Comparison of ENCODE assay signal across 20 mouse cellular contexts in genomic region chr6:125561521-125561920, GRCm38 (mm10). TPM values are rescaled to one million over a fixed set of nuclear protein-coding genes. Genes with fewer than 3 reads are reported as not detected.
DNase-seq lines count a peak whose midpoint lies in the region; ATAC-seq and TF ChIP-seq lines count a peak whose summit lies in the region.
"Had no signal": no experiment of that assay in that cellular context is flagged by ENCODE, and none has a peak within 500 bp of the region (broad histone marks: within the 10 kb centered on the region; RNA-seq: fewer than 3 reads in every experiment).

No protein-coding gene starts in this region.

- peak; percentile 13 to 17 for DNase-seq in left cerebral cortex, postnatal 14 days (ENCODE audit: low spot score in 2 of 2)
- DNase-seq in left cerebral cortex, adult 8-10 months (ENCODE audit: low spot score in 2 of 2): no peak
- DNase-seq in brain, adult 2 months (ENCODE audit: low read depth, low spot score): peak; percentile 53
- DNase-seq in liver, embryonic 14.5 days (ENCODE audit: low read depth in 3 of 3, low spot score in 3 of 3): no peak
- DNase-seq in heart, embryonic 10.5 days (ENCODE audit: low spot score): no peak
- DNase-seq: adrenal gland, adult 8-10 months; adrenal gland, postnatal 36 days; cerebellum, adult 11-12 months; cerebellum, adult 9-10 months; cerebellum, postnatal 25 days; gastrocnemius, adult 2 months; gastrocnemius, postnatal 25 days; heart, postnatal 10 days; heart, postnatal 4 days had no signal

- 83% methylated on average over 2 of the region's 2 CpGs for WGBS in liver, embryonic 14.5 days (ENCODE audit: insufficient replicate concordance)
- WGBS in heart, embryonic 10.5 days: 83% methylated on average over 2 of the region's 2 CpGs
- 81% methylated on average over 2 of the region's 2 CpGs for WGBS in midbrain, embryonic 16.5 days

- no peak for ATAC-seq in megakaryocyte, adult 5-6 weeks (ENCODE audit: poor library complexity, severe bottlenecking)
- no peak for ATAC-seq in liver, embryonic 14.5 days (ENCODE audit: insufficient read depth)
- no peak for ATAC-seq in midbrain, embryonic 16.5 days
- ATAC-seq: forebrain, embryonic 16.5 days had no signal

- peak overlapping the region; percentile 63 for H3K27ac ChIP-seq in liver, embryonic 14.5 days
- no peak overlapping the region for H3K27ac ChIP-seq in heart, embryonic 10.5 days
- H3K27ac ChIP-seq in midbrain, embryonic 16.5 days (ENCODE audit: low read length): no peak overlapping the region
- H3K27ac ChIP-seq: embryonic facial prominence, embryonic 12.5 days; gastrocnemius, adult 2 months; hindbrain, embryonic 12.5 days had no signal

- peak overlapping the region; percentile 72 for H3K4me3 ChIP-seq in megakaryocyte, embryonic 14.5 days (replicated peaks)
- no peak overlapping the region for H3K4me3 ChIP-seq in liver, embryonic 14.5 days (ENCODE audit: insufficient read depth in 1 of 2, low read depth in 2 of 2, low read length in 2 of 2)
- no peak overlapping the region for H3K4me3 ChIP-seq in heart, embryonic 10.5 days
- no peak overlapping the region for H3K4me3 ChIP-seq in midbrain, embryonic 16.5 days (ENCODE audit: low read depth, low read length)
- H3K4me3 ChIP-seq: embryonic facial prominence, embryonic 12.5 days; gastrocnemius, adult 2 months; hindbrain, embryonic 12.5 days had no signal

- peaks cover 100% of the 10 kb centered on the region for H3K36me3 ChIP-seq in megakaryocyte, embryonic 14.5 days (replicated peaks; ENCODE audit: low read length)
- no peaks in the 10 kb centered on the region for H3K36me3 ChIP-seq in liver, embryonic 14.5 days (replicated peaks; ENCODE audit: control insufficient read depth, insufficient read depth, low read depth)
- no peaks in the 10 kb centered on the region for H3K36me3 ChIP-seq in heart, embryonic 10.5 days
- no peaks in the 10 kb centered on the region for H3K36me3 ChIP-seq in midbrain, embryonic 16.5 days (ENCODE audit: control insufficient read depth, insufficient read depth, low read length)
- H3K36me3 ChIP-seq: embryonic facial prominence, embryonic 12.5 days; hindbrain, embryonic 12.5 days had no signal

- peaks cover 100% of the 10 kb centered on the region for H3K4me1 ChIP-seq in megakaryocyte, embryonic 14.5 days
- H3K4me1 ChIP-seq in liver, embryonic 14.5 days (replicated peaks; ENCODE audit: control insufficient read depth in 2 of 2, insufficient read depth in 2 of 2, low read length in 1 of 2): peaks cover 47 to 64% of the 10 kb centered on the region in 2 experiments
- peaks cover 7% of the 10 kb centered on the region for H3K4me1 ChIP-seq in heart, embryonic 10.5 days
- H3K4me1 ChIP-seq in midbrain, embryonic 16.5 days (ENCODE audit: control insufficient read depth, insufficient read depth, low read length): no peaks in the 10 kb centered on the region
- H3K4me1 ChIP-seq: embryonic facial prominence, embryonic 12.5 days; hindbrain, embryonic 12.5 days had no signal

- H3K9me3 ChIP-seq in megakaryocyte, embryonic 14.5 days: no peaks in the 10 kb centered on the region
- H3K9me3 ChIP-seq in liver, embryonic 14.5 days (ENCODE audit: control insufficient read depth, low read length): no peaks in the 10 kb centered on the region
- no peaks in the 10 kb centered on the region for H3K9me3 ChIP-seq in heart, embryonic 10.5 days
- H3K9me3 ChIP-seq in midbrain, embryonic 16.5 days (replicated peaks; ENCODE audit: control insufficient read depth, low read length, poor library complexity, severe bottlenecking): no peaks in the 10 kb centered on the region
- H3K9me3 ChIP-seq: embryonic facial prominence, embryonic 12.5 days; hindbrain, embryonic 12.5 days had no signal

- intact Hi-C loops in left cerebral cortex, postnatal 14 days (cut with DNase I): no loop called here

- no peak for TF ChIP-seq CTCF in liver, embryonic 14.5 days (IDR thresholded peaks at IDR 0.05; ENCODE audit: low read depth)

- no peaks in the 10 kb centered on the region for H3K27me3 ChIP-seq in megakaryocyte, embryonic 14.5 days (replicated peaks)
- H3K27me3 ChIP-seq in liver, embryonic 14.5 days (ENCODE audit: control insufficient read depth, insufficient read depth, low read length): no peaks in the 10 kb centered on the region
- no peaks in the 10 kb centered on the region for H3K27me3 ChIP-seq in heart, embryonic 10.5 days (ENCODE audit: insufficient read depth, poor library complexity, severe bottlenecking)
- H3K27me3 ChIP-seq in midbrain, embryonic 16.5 days (ENCODE audit: control insufficient read depth, insufficient read depth, low read depth, low read length): no peaks in the 10 kb centered on the region
- H3K27me3 ChIP-seq: embryonic facial prominence, embryonic 12.5 days; hindbrain, embryonic 12.5 days had no signal

- H3K4me2 ChIP-seq in liver, embryonic 14.5 days (ENCODE audit: low read depth): no peak overlapping the region
- H3K4me2 ChIP-seq in midbrain, embryonic 16.5 days (ENCODE audit: low read length): no peak overlapping the region
- H3K4me2 ChIP-seq: embryonic facial prominence, embryonic 12.5 days; hindbrain, embryonic 12.5 days had no signal

- no peak for TF ChIP-seq EP300 in liver, embryonic 14.5 days (IDR thresholded peaks at IDR 0.05; ENCODE audit: low read depth)

- H3K9ac ChIP-seq in liver, embryonic 14.5 days (replicated peaks): no peak overlapping the region
- no peak overlapping the region for H3K9ac ChIP-seq in midbrain, embryonic 16.5 days (ENCODE audit: low read depth, low read length)
- H3K9ac ChIP-seq: embryonic facial prominence, embryonic 12.5 days; hindbrain, embryonic 12.5 days had no signal

RNA-seq across cellular contexts. Expression of gene Vwf, which starts 14.9 kb away (rescaled TPM):
- 10 to 100 TPM; 25.5 to 31.3 TPM for total RNA-seq in left cerebral cortex, postnatal 14 days (2021)
- total RNA-seq in left cerebral cortex, adult 8-10 months (2022): 10 to 100 TPM; 16.7 to 22.3 (median 18.8) TPM
- polyA plus RNA-seq in megakaryocyte, embryonic 14.5 days (2012; ENCODE audit: insufficient read depth, low replicate concordance): 331 and 373 TPM in 2 replicates
- total RNA-seq in megakaryocyte, adult 5-6 weeks (2015): 0.18 and 1.6 TPM in 2 replicates
- 0.26 and 0.49 TPM in 2 replicates for total RNA-seq in megakaryocyte, adult 5-6 weeks (2017)
- 5.4 and 9.0 TPM in 2 replicates for polyA plus RNA-seq in liver, embryonic 14.5 days (2012; rRNA removed)
- polyA plus RNA-seq in liver, embryonic 14.5 days (2014; fragmentation: Nextera tagmentation; extraction: Ambion mirVana): 11.1 and 14.9 TPM in 2 replicates
- polyA plus RNA-seq in heart, embryonic 10.5 days (2016; fragmentation: Nextera tagmentation; extraction: Ambion mirVana): 22.1 and 26.0 TPM in 2 replicates
- 8.4 and 9.8 TPM in 2 replicates for polyA plus RNA-seq in midbrain, embryonic 16.5 days (2015; fragmentation: Nextera tagmentation; extraction: Ambion mirVana)

Comparison
In these comparisons a context has a peak if more than half of its experiments do, and no peak if none do; other contexts are left out.
1. DNase-seq: peak in left cerebral cortex, postnatal 14 days (2 of 2) and brain, adult 2 months (single experiment); none in left cerebral cortex, adult 8-10 months (0 of 2), liver, embryonic 14.5 days (0 of 3) and heart, embryonic 10.5 days (single experiment).
2. RNA of gene Vwf, which starts 14.9 kb away (polyA plus RNA-seq): 331 to 373 TPM in megakaryocyte, embryonic 14.5 days; 22.1 to 26.0 TPM in heart, embryonic 10.5 days, 5.4 to 14.9 TPM in liver, embryonic 14.5 days and 8.4 to 9.8 TPM in midbrain, embryonic 16.5 days; every median in the first group is over 10 times any median in the second.